Mouse (Mus musculus): ENCODE results near the gene Mark4.

Gene Mark4

DNA sequence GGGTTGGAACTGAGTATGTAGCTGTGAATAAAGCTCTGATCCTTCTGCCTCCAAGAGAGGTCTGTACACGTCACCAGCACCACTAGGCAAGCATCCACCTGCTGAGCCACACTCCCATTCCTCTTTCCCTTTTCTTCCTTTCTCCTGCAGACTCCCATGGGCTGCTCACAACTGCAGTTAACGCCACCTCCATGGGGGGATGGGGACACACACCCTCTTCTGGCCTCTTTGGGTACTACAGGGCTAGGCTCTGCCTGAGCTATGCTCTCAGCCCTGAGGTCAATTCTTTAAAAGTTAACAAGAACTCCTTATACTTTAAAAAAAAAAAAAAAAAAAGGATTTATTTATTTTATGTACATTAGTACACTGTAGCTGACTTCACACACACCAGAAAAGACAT, 26.1 kb downstream of the Mark4 start:
- DNase-seq, result no peak

DNA sequence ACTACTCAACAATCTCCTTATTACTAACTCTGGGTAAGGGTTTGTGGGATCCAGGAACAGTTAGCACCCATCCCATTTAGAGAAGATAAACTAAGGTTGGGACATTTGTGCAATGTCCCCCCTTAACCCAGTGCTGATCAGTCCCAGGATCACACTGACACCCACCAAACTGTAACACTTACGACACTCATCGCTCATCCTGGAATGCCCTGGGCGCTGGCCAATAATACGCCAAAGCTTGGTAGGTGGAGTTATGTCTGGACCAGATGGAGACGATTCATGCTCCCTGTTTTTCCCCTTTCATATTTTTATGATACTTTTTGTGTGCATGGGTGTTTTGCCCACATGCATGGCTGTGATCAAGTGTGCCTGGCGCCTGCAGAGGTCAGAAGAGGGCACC, 28.2 kb downstream of the Mark4 start:
- DNase-seq, result no peak

DNA sequence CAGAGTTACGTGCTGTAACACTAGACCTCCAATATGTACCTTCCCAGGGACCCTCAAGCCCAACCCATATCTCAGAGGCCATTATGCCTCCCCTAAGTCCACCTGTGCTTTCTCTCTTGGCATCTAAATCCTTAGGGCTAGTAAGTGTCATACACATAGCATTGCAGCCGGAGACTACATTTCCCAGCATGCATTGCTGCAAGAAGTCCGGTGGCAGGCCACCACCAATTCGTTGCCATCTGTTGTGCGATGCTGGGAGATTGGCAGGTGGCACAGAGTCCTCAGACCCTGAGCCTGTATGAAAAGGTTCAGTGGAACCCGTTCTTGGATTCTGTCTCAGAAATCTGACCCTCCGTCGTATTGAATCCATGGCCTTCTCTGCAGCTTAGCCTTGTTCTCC, 28.9 kb downstream of the Mark4 start:
- peak; percentile 71 for DNase-seq

- no peak for DNase-seq
Observed at GRCm38 (mm10) chr7:19427999-19428650, 30.5 kb downstream of the Mark4 start.

DNA sequence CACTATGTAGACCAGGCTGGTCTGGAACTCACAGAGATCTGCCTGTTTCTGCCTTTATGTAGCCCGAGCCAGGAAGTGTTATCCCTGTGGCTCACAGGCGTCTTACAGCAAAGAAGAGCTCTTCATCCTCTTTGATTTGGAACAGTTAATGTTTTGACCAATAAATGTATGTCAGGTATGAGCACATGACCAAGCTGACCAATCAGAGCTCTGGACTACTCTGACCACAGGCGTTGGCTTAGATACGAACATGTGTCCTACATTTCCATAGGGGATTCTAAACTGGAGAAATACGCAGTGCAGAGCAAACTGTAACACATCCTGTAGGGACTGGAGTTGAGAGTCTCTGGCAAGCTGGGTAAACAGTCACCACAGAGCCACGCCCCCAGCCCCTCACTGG, 31.7 kb downstream of the Mark4 start:
- DNase-seq, result no peak

- peak; percentile 21 for DNase-seq
Observed at GRCm38 (mm10) chr7:19426349-19426748, 32.3 kb downstream of the Mark4 start.

DNA sequence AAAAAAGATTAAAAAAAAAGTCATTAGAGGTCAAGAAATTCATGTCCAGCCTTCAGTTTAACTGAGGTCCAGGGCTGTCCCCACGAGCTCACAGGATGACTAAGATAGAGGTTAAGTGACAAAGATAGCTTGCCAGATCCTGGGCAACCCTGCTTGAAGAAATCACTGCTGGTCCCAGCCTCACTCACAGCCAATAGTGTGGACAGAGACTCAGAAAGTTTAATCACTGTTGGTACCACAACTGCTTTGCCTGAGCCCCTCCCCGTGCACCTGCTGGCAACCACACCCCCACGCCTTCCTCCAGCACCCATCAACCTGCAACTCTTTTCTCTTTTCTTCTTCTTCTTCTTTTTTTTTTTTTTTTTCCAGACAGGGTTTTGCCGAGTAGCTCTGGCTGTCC, 34.6 kb downstream of the Mark4 start:
- no peak for DNase-seq

DNA sequence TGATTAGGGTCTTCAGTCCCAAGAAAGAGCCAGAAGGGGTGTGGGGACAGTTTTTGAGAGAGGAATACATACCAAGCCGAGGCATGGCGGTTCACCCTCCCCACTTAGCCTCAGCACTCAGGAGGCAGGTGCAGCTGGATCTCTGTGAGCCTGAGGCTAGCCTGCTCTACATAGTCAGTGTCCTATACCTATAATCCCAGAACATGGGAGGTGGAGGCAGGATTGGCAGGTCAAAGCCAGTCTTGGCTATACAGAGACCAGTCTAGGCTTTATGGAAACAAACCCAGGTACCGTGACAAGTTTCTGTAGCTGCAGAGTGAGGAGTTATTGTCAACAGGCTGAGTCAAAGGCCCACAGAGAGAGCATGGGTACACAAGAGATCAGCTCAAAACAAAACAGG, 35.5 kb downstream of the Mark4 start:
- no peak for DNase-seq

- DNase-seq, result peak; percentile 95
Observed at GRCm38 (mm10) chr7:19420821-19421636, 37.6 kb downstream of the Mark4 start.

- no peak for DNase-seq
Observed at GRCm38 (mm10) chr7:19420121-19420520, 38.5 kb downstream of the Mark4 start.

GRCm38 (mm10) chr7:19416590-19416989, 42.0 kb downstream of the Mark4 start:
- DNase-seq, result no peak

DNA sequence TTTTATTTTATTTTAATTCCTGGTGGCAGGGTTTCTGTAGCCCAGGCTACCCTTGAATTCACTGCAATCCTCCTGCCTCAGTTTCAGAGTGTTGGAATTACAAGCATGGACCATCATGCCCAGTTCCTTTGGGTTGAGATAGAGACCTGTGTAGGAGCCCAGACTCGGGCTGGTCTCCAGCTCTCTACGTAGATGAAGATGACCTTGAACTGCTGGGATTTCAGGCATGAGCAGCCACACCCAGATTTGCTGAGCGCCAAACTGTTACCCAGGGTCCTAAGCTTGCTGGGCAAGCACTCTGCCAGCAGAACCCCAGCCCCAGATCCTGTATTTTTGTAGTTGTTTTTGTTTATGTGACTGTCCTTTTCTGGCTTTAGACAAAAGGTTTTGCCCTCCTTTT, 45.1 kb downstream of the Mark4 start:
- no peak for DNase-seq

- no peak for DNase-seq
Observed at GRCm38 (mm10) chr7:19411783-19412182, 46.8 kb downstream of the Mark4 start.

GRCm38 (mm10) chr7:19410766-19411344, 47.8 kb downstream of the Mark4 start:
- DNase-seq, result no peak

DNA sequence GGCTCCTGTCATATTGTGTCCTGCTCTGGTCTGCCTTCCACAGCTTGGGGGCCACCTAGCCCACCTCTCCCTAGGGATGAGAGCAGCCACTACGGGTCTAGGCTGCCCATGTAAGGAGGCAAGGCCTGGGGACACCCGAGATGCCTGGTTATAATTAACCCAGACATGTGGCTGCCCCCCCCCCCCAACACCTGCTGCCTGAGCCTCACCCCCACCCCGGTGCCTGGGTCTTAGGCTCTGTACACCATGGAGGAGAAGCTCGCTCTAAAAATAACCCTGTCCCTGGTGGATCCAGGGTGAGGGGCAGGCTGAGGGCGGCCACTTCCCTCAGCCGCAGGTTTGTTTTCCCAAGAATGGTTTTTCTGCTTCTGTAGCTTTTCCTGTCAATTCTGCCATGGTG, 48.9 kb downstream of the Mark4 start:
- DNase-seq, result peak; percentile 24

DNA sequence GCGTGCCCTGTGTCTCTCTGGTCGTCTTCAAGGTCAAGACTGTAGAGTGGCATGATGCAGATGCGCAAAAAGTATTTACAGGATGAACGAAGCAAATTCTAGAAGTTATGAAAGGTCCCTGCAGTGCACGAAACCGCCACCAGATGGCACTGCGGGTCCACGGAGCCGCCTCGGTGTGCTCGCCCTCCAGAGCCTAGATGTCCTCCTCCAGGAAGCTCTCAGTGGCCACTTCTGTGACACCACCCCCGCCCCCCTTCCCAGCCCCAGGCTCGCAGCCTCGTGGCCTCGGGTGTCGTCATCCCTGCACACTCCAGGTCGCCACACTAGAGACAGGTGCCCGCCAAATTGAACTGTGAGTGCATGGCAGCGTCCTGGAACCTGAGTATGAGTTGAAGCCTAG, 53.2 kb downstream of the Mark4 start:
- peak; percentile 86 for DNase-seq

DNA sequence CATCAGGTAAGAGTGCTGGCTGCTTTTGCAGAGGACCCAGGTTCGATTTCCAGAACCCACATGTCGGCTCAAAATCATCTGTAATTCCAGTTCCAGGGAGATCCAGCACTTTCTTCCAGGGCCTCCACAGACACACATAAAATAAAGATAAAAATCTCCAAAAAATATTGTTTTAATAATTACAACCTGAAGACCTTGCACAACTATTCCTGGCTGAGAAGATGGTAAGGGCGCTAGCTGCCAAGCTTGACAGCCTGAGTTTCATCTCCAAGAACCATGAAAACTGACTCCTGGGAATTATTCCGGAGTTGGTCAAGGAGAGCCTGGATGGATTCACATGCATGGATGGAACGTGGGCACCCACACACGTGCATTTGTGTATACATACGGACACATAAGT, 54.1 kb downstream of the Mark4 start, which contains the start of gene Ckm:
TSS of gene Ckm (plus strand) at position 301 of the 400 bp plus-strand sequence.
- DNase-seq, result no peak

- peak; percentile 65 for DNase-seq
Observed at GRCm38 (mm10) chr7:19403731-19404296, 54.8 kb downstream of the Mark4 start, which contains the start of gene Klc3. TSS of gene Klc3 (minus strand) at chr7:19404104.

- DNase-seq, result peak; percentile 65
Observed at GRCm38 (mm10) chr7:19402535-19403112, 56.0 kb downstream of the Mark4 start.

DNA sequence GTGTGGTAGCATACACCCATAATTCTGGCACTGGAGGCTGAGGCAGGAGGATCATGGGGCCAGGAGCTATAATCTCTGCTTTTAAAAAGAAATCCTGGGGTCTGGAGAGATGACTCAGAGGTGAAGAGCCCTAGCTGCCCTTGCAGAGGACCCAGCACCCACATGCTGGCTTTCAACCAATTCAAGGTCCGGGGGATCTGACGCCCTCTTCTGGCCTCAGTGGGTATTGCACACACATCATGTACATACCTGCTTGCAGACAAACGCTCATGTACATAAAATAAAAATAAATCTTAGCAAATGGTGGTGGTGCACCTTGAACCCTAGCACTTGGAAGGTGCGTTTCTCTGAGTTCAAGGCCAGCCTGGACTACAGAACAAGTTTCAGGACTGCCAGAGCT, 57.7 kb downstream of the Mark4 start:
- DNase-seq, result no peak

- peak; percentile 82 for DNase-seq
Observed at GRCm38 (mm10) chr7:19399496-19400280, 58.9 kb downstream of the Mark4 start.

GRCm38 (mm10) chr7:19394484-19394883, 64.1 kb downstream of the Mark4 start:
- no peak for DNase-seq
